Mouse (Mus musculus): ENCODE data around the gene Cpm.
"Not testable (repeated sequence)": the region's sequence is repeated elsewhere in the genome, so short reads cannot be mapped to it uniquely, and the experiment has no call there.

Cpm gene

GRCm38 (mm10) chr10:117697561-117698115, 68.3 kb downstream of the Cpm start:
- DNase-seq (ENCODE audit: low read depth, low spot score), result no peak

- DNase-seq (ENCODE audit: low read depth, low spot score), result no peak
Measured at GRCm38 (mm10) chr10:117698313-117699138, 69.2 kb downstream of the Cpm start.

DNA sequence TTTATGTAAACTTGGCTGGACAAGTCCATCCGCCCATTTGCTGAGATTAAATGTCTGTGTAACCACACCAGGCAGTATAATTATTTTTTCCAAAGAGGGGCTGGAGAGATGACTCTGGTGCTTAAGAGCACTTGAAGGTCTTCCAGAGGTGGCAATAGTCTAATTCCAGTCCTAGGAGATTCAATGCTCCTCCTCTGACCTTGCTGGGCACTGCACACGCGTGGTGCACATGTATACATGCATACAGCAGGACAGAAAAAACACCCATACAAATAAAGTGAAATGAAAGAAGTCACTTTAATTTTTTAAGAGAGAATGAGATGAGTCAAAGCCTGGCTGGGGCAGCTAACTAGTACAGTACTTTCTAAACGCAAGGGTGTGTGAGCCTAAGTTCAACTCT, 70.6 kb downstream of the Cpm start:
- no peak for DNase-seq (ENCODE audit: low read depth, low spot score)

DNA sequence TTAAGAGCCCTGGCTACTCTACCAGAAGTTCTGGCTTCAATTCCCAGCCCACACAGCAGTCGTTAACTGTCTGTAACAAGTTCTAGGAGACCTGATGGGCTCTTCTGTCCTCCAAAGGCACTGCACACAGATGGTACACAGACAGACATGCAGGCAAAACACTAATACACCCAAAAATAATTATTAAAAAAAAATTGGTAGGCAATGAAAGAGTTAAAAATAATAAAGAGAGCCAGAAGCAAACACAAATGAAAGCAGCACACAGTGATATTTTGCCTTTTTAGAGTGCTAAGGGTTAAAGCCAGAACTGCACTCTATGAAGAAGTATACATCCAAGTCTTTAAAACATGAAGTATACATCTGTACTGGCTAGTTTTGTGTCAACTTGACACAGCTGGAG, 71.2 kb downstream of the Cpm start:
- DNase-seq (ENCODE audit: low read depth, low spot score), result no peak

DNA sequence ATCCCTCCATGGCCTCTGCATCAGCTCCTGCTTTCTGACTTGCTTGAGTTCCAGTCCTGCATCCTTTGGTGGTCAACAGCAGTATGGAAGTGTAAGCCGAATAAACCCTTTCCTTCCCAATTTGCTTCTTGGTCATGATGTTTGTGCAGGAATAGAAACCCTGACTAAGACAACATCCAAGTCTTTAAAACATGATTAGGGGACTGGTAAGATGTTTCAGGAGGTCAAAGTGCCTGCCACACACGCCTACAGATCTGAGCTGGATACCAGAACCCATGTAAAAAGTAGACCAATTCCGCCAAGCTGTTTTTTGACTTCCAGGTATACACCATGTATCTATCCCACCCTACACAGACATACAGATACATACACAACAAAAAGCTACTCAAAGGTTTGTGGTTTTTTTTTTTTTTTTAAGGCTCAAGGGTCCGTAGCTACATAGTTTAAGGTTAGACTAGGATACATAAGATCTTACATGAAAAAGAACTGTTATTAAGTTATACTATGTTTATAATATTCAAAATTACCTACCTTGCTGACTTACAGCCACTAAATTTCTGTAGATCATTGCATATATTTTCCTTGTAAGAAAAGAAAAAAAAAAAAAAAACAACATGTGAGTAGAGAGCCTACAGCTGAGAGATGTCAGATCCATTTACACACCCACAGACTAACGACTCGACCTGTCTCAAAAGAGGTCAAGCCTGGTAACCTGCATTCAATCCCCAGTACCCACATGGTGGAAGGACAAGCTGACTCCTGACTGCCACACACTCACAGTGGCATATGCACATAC, 71.9 kb downstream of the Cpm start:
- no peak for DNase-seq (ENCODE audit: low read depth, low spot score)

GRCm38 (mm10) chr10:117702024-117702833, 72.9 kb downstream of the Cpm start:
- DNase-seq (ENCODE audit: low read depth, low spot score), result no peak

DNA sequence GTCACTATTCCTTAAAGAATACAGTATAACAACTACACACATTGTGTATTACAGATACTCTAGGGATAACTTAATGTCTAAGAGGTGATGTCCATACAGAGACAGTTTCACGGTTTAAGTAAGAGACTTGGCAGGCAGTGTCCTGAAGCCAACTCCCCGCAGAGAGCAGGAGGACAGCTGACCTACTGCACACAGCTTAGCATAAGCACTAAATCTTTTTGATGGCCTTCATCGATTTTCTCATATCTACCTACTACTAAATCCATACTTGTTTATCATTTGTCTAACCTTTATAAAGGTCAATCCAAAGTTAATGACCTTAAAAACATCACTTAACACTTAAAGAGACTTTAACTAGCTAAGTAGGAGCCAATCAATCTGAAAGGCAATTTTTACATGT, 74.2 kb downstream of the Cpm start:
- DNase-seq (ENCODE audit: low read depth, low spot score), result no peak

DNA sequence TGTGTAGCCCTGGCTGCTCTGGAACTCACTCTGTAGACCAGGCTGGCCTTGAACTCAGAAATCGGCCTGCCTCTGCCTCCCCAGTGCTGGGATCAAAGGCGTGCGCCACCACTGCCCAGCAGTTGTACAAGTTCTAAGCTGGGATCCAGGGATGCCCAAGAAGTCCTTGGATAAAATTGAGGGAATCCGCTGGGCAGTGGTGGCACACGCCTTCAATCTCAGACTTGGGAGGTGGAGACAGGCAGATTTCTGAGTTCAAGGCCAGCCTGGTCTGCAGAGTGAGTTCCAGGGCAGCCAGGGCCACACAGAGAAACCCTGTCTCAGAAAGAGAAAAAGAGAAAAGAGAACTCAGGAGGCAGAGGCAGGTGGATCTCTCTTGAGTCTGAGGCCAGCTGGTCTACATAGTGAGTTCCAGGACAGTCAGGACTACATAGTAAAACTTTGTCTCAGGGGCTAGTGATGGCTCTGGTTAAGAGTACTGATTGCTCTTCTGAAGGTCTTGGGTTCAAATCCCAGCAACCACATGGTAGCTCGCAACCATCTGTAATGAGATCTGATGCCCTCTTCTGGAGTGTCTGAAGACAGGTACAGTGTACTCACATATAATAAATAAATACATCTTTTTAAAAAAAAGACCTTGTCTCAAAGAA, 75.1 kb downstream of the Cpm start:
- DNase-seq (ENCODE audit: low read depth, low spot score), result not testable (repeated sequence)

DNA sequence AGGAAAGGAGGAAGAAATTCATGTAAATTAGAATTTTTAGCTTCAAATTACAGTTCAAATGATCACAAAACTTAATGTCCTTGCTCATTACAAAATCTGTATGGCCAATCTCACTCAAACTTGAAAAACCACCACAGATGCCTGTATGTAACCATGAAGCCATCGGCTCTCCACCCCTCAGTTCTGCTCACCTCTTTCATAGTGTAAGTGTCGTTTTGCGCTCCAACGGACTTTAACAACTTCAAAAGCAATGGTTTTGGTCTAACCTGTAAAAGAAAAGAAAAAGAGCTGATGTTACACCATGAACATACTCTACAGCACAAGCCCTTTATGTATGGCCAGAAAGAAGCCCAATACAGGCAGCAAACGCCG, 75.7 kb downstream of the Cpm start:
- DNase-seq (ENCODE audit: low read depth, low spot score), result no peak

DNA sequence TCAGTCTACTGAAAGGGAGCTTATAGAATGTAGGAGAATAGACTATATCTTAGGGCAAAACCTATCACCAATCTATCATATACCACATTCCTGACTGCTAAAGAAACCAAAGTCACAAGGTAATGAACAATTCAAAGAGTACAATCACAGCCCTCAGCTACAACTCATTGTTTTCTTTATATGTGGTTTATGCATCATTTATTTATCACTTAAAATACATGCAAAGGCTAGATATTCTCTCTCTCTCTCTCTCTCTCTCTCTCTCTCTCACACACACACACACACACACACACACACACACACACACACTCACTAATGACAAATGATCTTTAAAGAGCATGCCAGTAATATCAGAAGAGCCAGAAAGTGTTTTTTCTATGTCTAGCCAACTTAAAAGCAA, 76.5 kb downstream of the Cpm start:
- DNase-seq (ENCODE audit: low read depth, low spot score), result no peak

- no peak for DNase-seq (ENCODE audit: low read depth, low spot score)
Measured at GRCm38 (mm10) chr10:117706440-117706839, 77.1 kb downstream of the Cpm start.

- DNase-seq (ENCODE audit: low read depth, low spot score), result no peak
Measured at GRCm38 (mm10) chr10:117707114-117707838, 78.0 kb downstream of the Cpm start.

- no peak for DNase-seq (ENCODE audit: low read depth, low spot score)
Measured at GRCm38 (mm10) chr10:117708376-117708775, 79.1 kb downstream of the Cpm start.

DNA sequence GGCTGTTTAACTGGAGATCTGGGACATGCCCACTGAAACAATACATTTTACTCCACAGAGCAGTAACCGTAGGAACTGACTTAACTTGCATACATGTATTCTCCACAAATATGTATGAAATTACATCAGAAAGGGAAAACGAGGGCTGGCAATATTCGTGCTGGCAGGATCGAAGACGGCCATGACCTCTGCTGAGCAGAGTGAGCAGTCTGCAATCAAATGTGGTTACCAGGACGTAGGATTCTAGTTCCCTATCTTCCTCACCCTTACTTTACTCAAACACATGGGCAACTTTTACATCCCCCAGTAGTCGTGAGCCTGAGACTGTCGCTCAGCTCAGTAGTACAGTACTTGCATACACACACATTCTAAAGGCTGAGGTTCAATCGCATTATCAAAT, 79.6 kb downstream of the Cpm start:
- DNase-seq (ENCODE audit: low read depth, low spot score), result no peak

- no peak for DNase-seq (ENCODE audit: low read depth, low spot score)
Measured at GRCm38 (mm10) chr10:117709326-117709830, 80.1 kb downstream of the Cpm start.

GRCm38 (mm10) chr10:117709930-117710603, 80.8 kb downstream of the Cpm start:
- DNase-seq (ENCODE audit: low read depth, low spot score), result peak; percentile 89

- DNase-seq (ENCODE audit: low read depth, low spot score), result peak; percentile 97
Measured at GRCm38 (mm10) chr10:117710604-117711141, 81.4 kb downstream of the Cpm start, which contains the start of gene Mdm2. Gene Mdm2, minus strand, starts transcription at chr10:117710758.

- no peak for DNase-seq (ENCODE audit: low read depth, low spot score)
Measured at GRCm38 (mm10) chr10:117711408-117711807, 82.1 kb downstream of the Cpm start.

DNA sequence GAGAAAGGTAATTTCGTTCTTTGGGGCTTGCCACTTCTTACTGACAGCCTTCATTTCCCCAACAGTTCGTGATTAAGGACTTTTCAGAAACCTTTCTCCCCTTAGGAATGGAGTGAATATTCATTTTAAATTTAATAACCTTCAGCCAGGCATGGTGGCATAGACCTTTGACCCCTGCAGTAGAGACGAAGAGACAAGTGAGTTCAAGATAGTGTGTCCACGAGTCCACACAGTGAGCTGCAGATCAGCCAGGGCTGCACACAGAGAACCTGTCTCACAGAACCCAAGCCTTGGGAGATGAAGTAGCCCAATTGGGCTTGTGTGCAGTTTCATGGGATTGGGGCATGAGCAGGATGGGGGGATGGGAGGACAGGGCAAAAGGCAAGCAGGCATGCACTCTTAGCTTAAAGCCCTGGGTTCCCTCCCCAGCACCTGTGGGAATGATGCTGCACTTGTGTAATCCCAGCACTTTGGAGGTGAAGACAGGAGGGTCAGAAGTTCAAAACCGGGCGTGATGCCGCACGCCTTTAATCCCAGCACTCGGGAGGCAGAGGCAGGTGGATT, 83.0 kb downstream of the Cpm start:
- DNase-seq (ENCODE audit: low read depth, low spot score), result no peak

Data from A20 (cell line).